Mouse (Mus musculus): ENCODE measurements around the gene Srcap. TPM values are rescaled to one million over a fixed set of nuclear protein-coding genes. Genes with fewer than 3 reads are reported as not detected.
A peak's percentile ranks its signal among the peaks of the same experiment; 100 is the strongest.
"Not testable (repeated sequence)": the region's sequence is repeated elsewhere in the genome, so short reads cannot be mapped to it uniquely, and the experiment has no call there.

The Srcap gene
- 10 to 100 TPM; 46.1 to 47.6 TPM for total RNA-seq (2021)
- long read RNA-seq, experiment 1 = 0 reads
- long read RNA-seq, experiment 2, partial matches to known transcripts = 2 of 8 reads
- long read RNA-seq, experiment 2, other reads (novel, unspliced or antisense) = 1 of 8 reads

DNA sequence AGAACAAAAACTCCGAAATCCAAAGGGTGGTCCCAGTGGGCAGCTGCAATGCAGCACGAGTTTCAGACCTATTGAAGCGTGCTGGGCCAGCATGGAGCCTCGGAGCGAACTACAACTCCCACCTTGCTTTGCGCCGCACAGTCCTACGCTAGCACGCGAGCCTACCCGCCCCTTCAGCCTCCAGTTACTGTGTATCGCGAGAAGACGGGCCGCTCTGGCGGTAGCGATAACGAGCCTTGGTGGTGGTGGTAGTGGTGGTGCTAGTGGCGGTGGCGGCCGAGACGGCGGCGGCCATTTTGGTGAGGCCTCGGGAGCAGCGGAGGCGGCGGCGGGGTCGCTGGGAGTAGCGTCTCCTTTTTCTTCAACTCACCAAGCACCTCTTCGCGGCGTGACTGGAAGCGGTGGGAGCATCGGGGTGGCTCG lies at the start of gene Srcap:
Srcap (plus strand) TSS at position 176 of the 423 bp plus-strand sequence.
- DNase-seq = peak; percentile 96

DNA sequence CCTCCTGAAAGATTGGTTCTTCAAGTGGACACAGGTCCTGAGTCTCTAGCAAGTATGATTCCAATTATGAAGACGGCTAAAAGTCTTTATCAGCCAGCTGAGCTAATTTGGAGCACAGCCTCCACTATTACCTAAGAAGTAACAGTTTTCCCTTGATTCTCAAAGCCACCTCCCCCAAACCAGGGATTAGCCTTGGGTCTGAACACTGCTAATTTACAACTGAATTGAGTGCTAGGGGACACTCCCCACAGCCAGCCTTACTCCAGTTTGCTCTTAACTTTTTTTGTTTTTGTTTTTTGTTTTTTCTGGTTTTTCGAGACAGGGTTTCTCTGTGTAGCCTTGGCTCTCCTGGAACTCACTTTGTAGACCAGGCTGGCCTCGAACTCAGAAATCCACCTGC lies 46.6 kb upstream of the Srcap start:
- no peak for DNase-seq

DNA sequence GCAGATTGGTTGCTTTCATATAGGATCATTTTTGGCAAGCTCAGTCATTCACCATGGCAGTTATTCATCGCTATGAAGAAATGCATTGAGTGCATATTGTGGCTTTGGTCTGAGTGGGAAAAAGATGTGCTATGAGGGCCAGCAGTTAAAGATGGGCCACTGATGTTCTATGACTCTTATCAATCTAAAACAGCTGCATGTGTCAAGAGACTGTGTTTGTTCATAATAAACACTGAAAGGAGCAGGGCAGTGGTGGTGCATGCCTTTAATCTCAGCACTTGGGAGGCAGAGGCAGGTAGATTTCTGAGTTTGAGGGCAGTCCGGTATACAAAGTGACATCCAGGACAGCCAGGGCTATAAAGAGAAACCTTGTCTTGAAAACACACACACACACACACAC lies 46.1 kb upstream of the Srcap start:
- not testable (repeated sequence) for DNase-seq

GRCm38 (mm10) chr7:127466606-127467005 lies 45.2 kb upstream of the Srcap start:
- DNase-seq = no peak

DNA sequence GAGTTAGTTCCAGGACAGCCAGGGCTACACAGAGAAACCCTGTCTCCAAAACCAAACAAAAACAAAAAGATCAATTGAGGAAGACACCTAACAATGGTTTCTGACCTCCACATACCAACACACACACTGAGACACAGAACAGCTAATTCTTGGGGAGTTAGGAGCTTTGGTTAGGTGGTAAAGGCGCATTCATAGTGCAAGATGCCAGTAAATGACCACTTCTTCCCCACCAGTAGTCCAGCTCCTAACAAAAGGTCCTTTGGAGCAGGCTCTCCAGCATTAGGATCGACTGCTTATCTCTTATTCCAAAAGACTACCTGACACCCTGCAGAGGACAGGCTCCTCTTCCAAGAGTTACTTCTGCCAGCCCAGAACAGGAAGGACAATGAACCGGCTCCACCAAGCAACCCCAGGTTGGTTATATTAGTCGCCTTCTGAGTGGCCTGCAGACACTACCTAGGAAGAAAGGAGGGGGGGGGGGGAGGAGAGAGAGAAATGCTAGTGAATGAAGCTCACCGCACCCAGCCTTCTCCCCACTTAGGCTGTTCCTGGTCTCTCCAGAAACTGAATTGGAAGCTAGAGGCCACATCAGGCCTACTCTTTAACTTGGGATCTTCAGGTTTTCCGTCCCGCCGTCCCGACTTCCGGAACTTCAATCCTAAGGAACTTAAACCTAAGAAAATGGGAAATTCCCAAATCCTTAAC lies 41.6 kb upstream of the Srcap start:
- no peak for DNase-seq

DNA sequence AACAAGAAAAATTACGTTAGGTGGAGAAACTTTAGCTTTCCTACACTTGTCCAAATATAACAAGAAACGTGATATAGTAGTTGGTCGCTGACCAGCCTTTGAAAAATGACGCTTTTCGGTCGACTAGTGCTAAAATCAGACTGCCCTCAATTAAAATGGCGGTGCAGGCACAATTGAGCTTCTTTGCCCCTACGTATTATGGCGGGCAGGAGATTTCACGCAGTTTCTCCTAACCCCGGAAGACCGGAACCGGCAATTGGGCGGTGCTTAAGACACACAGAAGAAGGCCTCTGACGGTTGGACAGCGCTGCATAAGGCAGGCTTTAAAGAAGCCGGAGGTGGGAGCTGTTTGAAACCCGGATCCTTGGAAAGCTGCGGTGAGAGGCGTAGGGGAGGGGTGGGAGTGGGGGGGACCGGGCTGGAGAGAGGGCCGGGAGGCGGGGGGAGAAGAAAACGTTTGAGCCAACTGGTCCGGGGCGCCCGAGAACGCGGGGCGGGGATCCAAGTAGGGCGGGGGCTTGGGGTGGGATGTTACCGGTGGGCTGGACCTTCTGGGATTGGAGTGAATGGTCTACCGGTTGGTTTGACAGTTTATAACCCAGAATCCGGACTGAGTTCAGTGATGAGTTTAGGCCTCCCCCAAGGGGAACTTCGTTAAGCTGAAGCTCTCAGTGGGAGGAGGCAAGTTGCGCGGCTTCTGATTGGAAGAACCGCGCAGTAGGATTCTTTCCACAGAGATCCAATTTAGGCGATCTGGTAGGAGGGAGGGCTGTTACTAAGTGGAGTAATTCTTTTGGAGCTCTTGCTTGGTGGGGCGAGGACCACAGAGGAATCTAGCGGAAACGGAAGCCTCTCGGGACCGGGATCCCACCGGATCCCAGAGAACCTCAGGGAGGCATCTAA lies 40.8 kb upstream of the Srcap start:
- peak; percentile 92 for DNase-seq

- DNase-seq = no peak
Measured at GRCm38 (mm10) chr7:127471646-127472010, 40.2 kb upstream of the Srcap start.

GRCm38 (mm10) chr7:127472060-127472459 lies 39.7 kb upstream of the Srcap start:
- DNase-seq = no peak

DNA sequence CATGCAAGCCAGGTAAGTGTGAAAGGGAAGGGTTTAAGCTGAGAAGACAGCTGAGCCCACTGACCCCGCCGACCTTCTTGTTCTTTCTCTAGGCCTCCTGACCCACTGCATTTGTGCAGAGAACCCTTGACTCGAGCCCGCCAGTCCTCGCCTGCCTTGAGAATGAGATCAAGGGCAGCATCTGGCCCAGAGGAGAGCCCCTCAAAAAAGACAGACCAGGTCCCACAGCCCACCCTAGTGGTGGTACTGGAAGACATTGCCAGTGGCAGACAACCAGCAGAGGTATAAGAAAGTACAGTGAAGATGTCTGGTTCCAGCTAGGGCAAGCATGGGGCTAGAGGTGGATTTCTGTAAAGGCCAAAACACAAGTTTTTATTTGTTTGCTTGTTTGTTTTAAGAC lies 38.1 kb upstream of the Srcap start:
- no peak for DNase-seq

DNA sequence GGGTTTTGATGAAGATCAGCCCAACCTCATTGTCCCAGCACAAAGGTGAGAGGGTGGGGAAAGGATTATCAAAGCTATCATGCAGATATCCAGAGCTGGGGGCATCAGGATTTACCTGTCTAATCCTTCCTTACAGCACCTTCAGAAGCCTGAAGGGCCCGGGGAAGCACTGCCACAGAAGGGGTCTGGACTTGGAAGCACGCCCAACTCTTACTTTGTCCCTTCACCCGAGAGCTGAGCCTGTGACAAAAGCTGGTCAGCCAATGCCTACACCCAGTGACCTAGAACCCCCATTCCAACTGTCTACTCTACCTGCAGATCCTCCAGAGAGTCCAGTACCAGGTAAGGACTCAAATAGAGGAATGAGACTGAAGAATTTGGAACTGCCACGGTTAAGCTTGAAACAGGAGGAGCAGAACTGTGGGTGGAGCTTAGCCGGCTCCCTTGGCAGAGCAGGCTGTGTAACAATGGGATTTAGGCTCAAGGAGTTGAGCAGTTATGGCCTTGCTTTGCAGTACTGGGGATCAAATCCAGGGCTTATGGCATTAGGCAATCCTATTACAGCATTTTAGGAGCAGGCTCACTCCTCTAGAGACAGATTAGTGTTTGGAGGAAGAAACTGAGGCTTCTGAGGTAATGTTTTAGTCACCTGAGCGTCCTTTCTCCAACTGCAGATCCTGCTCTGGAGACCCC lies 37.3 kb upstream of the Srcap start:
- no peak for DNase-seq

DNA sequence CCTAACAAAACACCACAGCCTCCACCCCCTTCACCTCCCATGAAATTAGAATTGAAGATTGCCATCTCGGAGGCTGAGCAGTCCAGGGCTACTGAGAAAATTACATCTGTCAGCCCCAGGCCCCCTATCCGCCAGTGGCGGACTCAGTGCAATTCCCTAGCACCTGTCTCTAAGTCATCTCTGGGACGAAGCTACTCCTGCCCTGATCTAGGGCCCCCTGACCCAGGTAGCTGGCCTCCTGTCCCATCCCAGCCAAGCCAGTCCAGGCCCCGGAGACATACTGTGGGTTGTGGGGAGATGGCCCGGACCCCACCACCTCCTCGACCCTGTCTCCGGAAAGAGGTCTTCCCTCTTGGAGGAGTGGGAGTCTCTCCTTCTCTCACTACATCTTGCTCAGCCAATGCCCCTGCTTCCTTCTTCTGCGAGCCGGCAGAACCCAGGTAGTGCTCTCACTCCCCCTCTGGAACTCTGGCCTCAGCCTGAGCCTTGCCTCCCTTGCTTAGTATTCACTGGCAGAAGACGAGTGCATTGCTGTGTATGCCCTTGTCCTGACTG lies 36.5 kb upstream of the Srcap start:
- DNase-seq = no peak

GRCm38 (mm10) chr7:127476336-127476735 lies 35.4 kb upstream of the Srcap start:
- no peak for DNase-seq

DNA sequence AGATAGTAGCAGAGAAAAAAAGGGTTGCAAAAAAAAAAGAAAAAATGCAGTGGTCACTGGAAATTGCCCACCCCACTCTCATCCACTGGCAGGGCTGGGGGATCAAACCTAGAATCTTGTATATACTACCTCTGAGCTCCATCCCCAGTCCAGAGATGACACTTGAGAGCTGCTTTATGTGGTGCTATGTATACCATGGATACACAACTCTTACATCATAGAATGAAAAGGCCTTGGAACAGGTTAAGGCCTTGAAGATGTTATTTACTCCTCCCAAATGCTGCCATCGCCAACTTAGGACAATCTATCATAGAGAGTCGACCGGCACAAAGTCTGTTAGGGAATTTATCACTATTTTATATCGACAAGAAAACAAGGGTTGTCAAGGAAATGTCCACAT lies 34.9 kb upstream of the Srcap start:
- DNase-seq = no peak

- DNase-seq = peak; percentile 100
Measured at GRCm38 (mm10) chr7:127477687-127478634, 33.8 kb upstream of the Srcap start.

DNA sequence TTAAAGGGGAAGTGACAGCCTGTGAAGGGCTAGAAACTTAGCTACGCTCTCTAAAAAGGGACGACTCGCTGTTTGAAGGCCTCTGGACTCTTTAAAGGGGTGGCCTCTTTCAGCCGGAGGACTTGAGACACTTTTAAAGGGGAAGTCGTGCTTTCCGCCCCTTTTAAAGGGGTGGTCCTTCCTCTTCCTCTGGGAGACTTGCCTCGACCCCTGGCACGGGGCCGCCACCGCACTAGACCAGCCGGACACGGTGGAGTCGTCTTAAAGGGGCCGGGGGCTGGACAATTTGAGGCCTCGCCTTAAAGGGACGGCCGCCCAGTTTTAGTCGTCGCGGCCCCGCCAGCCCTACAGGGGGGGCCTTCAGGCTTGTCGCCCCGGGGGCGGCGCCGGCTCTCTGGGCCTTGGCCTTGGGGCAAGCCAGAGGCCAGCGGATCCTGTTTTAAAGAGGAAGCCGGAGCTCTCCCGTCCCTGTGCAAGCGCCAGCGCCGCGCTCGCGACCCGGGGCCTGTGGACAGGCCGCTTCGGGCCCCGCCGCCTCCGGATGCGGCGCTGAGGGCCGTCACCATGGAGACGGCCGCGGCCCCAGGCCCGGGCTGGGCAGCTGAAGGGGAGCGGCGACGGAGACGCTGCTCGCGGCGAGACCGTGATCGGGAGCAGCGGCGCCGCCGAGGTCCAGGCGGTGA lies 33.0 kb upstream of the Srcap start, which contains the start of gene Fbrs:
Fbrs (plus strand) TSS at position 565 of the 683 bp plus-strand sequence.
- DNase-seq = peak; percentile 98

GRCm38 (mm10) chr7:127479318-127480225 lies 32.2 kb upstream of the Srcap start:
- DNase-seq = no peak

GRCm38 (mm10) chr7:127480321-127480720 lies 31.5 kb upstream of the Srcap start:
- no peak for DNase-seq

- no peak for DNase-seq
Measured at GRCm38 (mm10) chr7:127485416-127485815, 26.4 kb upstream of the Srcap start.

DNA sequence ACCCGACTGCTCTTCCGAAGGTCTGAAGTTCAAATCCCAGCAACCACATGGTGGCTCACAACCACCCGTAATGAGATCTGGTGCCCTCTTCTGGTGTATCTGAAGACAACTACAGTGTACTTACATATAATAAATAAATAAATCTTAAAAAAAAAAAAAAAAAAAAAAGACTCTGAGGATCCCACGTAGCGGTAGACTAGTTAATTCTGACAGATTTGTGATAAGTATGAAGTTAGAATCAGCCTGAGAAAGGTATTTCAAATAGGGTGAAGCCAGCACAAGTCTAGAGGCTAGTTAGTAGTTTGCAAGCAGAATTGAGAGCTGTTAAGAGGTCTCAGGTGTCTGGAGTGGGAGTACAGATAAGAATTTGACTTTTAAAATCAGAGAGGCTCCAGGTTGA lies 23.4 kb upstream of the Srcap start:
- not testable (repeated sequence) for DNase-seq
